Mouse (Mus musculus) central nervous system, embryonic 18 days (tissue): ENCODE measurements around the gene Atp2b4. TPM values are rescaled to one million over a fixed set of nuclear protein-coding genes. Genes with fewer than 3 reads are reported as not detected.

Experiments
- polyA plus RNA-seq: library from polyadenylated mRNA; depleted of rRNA; stranded (reverse); fragments of >200 nt; gene quantifications from 2 replicates; pipeline ENCODE4 v1.2.3, GENCODE M21; 2012; rRNA removed

Gene Atp2b4
- 21.9 and 24.6 TPM in 2 replicates for polyA plus RNA-seq

DNA sequence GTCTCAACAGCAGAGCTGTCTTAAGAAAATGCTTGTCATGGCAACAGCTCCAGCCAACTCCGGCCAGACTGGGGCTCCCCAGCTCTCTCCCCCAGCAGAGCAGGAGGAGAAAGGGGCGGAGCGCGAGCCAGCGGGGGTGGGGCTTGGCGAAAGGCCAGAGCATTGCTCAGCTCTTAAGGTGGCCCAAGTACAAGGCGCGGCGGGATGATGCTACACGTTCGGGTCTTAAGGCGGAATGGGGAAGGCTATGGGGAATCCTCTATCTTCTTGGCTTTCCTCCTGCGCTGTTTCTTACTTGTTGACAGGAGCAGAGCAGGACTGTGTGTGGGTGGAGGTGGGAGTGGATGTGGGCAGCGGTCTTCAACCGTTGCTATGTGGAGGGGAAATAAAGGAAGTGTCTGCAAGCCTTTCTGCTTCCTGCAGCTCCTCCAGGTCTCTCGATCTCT, at the start of gene Atp2b4:
Gene Atp2b4 (minus strand): TSS at position 94 of the 446 bp plus-strand sequence.

DNA sequence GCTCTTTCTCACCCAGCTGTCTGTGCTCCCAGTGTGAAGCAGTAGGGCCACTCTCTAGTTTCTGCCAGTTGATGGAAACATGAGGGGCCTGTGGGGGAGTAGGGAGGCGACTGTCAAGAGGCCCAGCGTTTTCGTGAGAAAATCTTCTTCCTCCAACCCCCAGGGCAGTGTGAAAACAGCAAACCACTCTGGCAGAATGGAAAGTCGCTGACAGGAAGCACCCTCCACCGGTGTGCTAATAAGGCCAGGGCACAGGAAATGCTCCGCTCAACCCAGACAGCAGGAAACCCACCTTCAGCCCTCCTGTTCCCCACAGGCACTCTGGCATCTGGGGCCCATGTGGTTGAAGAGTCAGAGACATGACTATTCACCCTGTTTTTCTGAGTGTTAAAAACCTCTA, 110.9 kb downstream of the Atp2b4 start, which contains the start of gene Lax1:
Gene Lax1 (minus strand): TSS at position 212 of the 400 bp plus-strand sequence.

DNA sequence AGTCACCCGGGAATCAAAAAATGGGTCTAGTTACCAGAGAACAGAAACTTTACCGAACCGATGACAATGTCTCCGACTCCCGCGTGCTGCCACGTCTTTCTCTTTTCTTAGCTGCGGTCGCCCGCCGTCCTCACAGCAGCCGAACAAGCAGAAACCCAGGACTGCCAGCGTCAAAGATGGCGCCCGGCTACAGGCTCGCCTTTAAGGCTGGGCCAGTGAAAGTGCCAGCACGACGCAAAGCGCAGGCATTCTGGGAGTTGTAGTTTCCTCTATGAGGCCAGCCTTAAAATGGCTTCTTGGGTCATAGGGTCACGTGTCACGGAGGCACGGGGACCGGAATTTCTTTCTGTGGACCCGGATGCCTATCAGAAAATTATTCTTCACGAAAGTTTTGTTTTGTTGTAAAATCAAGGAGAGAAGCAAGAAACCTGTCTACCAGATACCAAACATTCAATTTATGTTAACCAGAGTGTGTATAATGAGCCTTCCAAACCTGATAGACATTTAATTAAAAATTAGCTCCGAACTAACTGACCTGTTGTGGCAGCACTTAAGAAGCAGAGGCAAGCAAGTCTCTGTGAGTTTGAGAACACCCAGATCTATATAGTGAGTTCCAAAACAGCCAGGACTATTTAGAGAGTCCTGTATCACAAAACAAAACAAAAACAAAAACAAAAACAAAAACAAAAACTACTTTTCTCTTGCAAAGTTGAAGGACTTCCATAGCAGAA, 139.5 kb downstream of the Atp2b4 start, which contains the start of gene Gm38394:
Gene Gm38394 (minus strand): TSS at position 116 of the 731 bp plus-strand sequence.

DNA sequence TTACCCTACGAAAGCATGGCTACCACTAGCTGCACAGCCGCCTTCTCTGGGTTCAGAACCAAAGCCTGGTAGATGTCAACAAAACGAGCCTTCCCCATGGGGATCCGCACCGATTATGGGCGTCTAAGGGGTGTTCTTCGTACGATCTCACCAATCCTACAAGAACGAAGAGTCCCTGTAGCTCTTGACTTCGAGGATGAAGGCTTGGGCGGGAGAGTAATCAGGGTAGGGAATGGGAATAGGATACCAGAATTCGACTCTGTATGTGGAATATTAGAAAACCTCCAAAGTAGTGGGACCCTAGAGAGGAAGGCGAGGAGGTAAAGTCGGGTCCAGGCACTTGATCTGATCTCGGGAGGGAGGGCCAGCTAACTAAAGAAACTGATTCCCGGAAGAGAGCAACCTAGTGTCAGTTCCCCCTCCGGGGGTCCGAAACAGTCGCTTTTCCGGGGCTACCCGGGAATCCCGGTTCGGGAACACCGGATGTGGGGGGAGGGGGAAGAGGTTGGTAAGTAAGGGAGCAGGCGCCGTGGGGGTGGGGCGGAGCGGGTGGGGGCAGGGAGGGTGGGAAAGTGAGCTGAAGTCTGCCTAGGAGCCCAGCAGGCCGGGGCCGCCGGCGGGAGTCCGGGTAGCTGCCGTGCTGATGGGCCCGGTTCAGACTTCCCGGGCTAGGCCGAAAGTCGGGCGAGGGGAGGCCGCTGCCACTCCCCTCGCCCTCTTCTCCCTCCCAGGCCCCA, 140.2 kb downstream of the Atp2b4 start, which contains the start of gene Zbed6:
Gene Zbed6 (minus strand): TSS at position 420 of the 737 bp plus-strand sequence.

Other genes starting within 250 kb of the Atp2b4 start
- gene Snrpe, start 190.8 kb downstream of the Atp2b4 start, polyA plus RNA-seq: 272 and 288 TPM in 2 replicates
- gene Zbed6, start 140.2 kb downstream of the Atp2b4 start, polyA plus RNA-seq: 7.0 and 7.1 TPM in 2 replicates
- gene Gm38394, start 139.7 kb downstream of the Atp2b4 start, polyA plus RNA-seq: 6.3 and 6.6 TPM in 2 replicates
- gene Lax1, start 110.9 kb downstream of the Atp2b4 start, polyA plus RNA-seq: 0.44 and 0.52 TPM in 2 replicates
- gene Optc, start 107.0 kb upstream of the Atp2b4 start, polyA plus RNA-seq: 6.0 and 6.4 TPM in 2 replicates
- 2.5 and 3.1 TPM in 2 replicates for gene Prelp, start 120.4 kb upstream of the Atp2b4 start, polyA plus RNA-seq
- 6.4 and 9.4 TPM in 2 replicates for gene Fmod, start 236.2 kb upstream of the Atp2b4 start, polyA plus RNA-seq